Mouse (Mus musculus): ENCODE measurements around the gene Itpr2.
"Not testable (repeated sequence)": the region's sequence is repeated elsewhere in the genome, so short reads cannot be mapped to it uniquely, and the experiment has no call there.

The Itpr2 gene

DNA sequence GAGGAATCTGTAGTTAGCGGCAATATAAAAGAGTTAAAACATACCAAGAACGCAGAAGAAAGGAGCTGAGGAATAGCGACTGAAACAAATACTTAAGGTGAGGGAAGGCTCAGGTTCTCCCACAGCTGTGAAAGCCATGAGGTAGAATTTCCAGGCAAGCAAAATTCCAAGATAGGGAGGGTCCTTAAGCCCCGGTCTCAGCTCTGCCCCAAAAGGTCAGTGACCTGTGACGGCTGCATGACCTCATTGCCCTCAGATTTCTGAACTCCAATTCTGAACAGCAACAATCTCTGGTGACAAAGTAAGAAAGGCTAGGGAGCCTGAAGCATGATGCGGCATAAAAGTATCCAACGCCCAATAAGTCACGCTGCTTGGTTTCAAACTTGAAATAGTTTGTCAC is 33.7 kb downstream of the Itpr2 start:
- DNase-seq (ENCODE audit: low spot score): no peak

GRCm38 (mm10) chr6:146464645-146465042 is 37.4 kb downstream of the Itpr2 start:
- not testable (repeated sequence) for DNase-seq (ENCODE audit: low spot score)

- DNase-seq (ENCODE audit: low spot score): no peak
Observed at GRCm38 (mm10) chr6:146464014-146464644, 37.9 kb downstream of the Itpr2 start.

- DNase-seq (ENCODE audit: low spot score): no peak
Observed at GRCm38 (mm10) chr6:146460936-146461335, 41.1 kb downstream of the Itpr2 start.

DNA sequence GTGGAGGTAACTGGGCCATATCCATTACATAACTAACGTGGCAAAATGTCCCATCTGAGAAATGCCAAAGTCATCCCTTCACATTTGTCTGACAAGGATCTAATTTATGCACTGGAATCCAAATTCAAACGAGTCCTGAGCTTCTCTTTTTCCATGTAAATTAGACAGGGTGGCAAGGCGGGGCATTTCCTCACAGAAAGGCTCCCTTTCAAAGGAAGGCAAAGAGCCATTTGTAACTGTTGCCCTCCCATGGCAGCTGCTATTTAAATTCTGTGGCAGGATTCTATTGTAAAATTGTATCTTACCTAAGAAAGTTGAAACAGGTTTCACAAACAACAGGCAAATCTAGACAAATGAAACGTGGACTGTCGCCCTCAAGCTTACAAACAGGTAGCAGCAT is 43.6 kb downstream of the Itpr2 start:
- DNase-seq (ENCODE audit: low spot score): no peak

GRCm38 (mm10) chr6:146456741-146457140 is 45.3 kb downstream of the Itpr2 start:
- DNase-seq (ENCODE audit: low spot score): no peak

DNA sequence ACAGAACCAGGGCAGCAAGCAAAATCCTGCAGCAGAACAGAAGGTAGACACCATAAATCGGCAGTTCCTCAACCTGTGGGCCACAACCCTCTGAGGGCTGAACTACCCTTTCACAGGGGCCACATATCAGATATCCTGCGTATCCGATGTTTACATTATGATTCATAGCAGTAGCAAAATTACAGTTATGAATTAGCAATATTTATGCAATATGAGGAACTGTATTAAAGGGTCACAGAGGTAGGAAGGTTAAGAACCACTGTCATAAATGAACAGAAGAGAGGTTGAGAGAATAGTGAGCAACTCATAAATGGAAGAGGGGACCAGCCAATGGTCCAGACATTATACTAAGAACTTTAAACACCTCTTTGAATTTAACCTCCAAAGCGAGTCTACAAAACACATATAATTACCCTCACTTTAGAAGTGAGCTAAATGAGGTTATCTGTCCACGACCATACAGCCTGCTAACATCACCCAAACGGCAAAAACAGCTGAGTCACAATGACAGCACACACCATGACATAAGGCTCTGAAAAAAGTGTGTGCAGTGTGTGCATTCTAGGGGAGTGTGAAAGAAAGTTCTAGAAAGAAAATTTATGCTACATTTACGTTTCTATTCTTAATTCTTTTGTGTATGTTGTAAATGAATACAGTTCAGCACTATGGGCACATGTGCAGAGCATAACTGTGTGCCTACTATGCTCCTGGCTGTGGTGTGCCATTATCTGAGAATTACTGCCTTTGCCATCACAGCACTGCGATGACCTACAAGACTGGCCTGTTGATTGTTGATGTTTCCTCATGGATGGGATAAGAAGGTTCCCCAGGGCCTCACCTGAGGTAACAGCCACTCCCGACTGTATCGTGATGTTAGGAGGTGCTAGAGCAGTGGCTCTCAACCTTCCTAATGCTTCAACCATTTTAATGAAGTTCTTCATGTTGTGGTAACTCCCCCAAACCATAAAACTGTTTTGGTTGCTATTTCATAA is 47.2 kb downstream of the Itpr2 start:
- DNase-seq (ENCODE audit: low spot score): no peak

DNA sequence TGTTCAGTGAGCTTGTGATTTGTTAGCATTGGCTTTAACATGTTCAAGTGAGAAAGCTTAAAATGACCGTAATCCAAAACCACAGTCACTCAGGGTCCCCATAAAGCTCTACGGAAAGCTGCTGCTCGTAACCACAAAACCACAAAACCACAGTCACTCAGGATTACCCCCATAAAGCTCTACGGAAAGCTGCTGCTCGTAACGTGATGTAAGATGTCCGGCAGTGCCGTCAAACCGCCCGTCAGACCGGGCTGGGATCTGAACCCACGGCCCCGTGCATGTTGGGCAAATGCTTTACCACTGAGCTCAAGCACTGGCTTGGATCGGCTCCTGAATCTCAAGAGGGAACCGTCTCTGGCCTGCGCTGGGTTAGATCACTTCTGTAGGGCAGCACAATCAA is 49.5 kb downstream of the Itpr2 start:
- DNase-seq (ENCODE audit: low spot score): no peak

DNA sequence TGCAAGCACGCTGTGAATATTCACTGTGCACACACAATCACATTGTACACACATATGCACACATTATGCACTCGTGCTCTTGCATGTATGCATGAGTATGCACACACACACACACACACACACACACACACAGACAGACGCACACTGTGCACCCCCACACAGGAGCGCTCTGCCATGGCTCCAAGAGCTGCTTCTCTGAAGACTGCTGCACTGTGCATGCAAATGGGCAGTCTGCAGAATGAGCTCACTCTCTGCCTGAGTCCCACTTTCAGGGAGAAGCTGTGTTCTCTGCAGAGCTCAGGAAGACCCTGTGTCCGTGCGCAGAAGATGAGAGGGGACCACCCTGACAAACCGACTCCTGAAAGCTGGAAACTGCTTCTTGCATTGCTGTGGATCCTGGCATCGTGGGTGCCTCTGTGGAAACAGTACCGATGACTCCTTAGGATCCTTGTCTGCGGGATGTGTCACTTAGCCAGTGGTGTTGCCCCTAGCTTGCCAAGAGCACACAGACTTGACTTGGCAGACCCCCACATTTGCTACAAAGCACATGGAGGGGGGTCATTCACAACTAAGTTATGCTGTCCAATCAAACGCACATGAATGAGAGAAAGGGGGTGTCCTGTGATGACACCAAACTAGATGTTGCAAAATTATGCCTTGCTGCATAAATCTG is 55.9 kb downstream of the Itpr2 start:
- DNase-seq (ENCODE audit: low spot score): no peak

GRCm38 (mm10) chr6:146439826-146440225 is 62.2 kb downstream of the Itpr2 start:
- DNase-seq (ENCODE audit: low spot score): no peak

DNA sequence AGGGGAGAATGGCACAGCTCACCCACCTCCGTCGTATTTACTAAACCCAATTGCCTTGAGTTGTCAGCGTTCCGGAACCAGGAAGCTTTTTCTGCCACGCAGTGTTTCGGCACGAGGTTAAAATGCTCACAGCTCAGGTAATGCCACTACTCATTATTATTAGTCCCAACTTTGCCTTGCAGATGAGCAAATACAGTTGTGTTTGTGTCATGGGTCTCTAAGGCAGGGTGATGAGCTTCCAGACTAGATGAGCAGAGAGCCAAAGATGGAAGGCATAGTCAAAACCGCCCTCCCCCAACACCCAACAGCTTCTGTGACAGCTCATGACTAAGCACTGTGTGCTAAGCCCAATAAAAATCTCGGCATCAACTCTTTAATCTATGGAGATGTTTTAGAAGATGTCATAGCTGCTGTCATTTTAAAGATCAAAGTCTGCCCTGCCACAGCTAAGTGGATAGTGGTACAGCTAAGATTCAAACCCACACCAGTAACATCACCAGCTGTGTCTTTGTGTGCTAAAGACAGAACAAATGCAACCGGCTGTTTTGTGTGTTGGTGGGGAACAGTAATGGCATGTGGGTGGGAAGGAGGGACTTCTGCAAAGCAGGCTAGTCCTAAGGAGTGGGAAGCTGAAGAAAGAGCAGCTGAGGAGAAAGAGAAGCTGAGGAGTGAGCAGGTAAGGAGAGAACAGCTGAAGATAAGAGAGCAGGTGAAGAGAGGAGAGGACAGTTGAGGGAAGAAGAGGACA is 62.8 kb downstream of the Itpr2 start:
- DNase-seq (ENCODE audit: low spot score): no peak

DNA sequence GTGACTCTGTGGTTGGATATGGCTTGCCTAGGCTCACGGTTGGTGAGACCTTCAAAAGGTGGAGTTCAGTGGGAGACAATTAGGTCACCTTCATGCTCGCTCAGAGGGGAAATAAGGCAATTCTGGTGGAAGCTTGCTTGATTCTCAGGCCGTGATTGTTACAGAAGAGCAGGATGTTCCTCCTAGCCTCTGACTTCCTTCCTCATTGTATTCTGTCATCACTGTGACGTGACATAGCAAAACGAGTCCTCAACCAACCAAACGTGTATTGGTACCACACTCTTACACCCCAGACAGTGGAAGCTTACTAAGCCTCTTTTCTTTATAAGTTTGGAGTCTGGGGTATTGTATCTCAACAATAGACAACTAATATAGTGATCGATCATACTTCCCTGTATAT is 64.0 kb downstream of the Itpr2 start:
- no peak for DNase-seq (ENCODE audit: low spot score)

- DNase-seq (ENCODE audit: low spot score): no peak
Observed at GRCm38 (mm10) chr6:146436916-146437496, 65.0 kb downstream of the Itpr2 start.

DNA sequence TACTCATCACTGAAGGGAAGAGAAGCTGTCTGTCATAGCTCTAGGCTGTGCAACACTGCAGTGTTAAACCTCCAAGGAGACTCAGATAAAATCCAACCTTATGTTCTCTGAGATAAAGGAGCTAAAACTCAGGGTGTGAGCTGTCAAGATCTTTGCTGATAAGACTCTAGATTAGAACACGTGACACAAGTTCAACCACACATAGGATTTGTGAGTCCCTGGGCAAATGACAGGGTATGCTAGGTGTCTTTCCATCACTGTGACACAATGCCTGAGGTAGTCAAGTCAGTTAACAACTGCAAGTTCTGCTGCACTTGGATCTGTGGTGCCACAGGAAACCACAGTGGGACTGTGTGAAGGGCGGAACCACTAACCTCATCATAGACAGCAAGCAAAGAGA is 67.8 kb downstream of the Itpr2 start:
- DNase-seq (ENCODE audit: low spot score): no peak

GRCm38 (mm10) chr6:146432218-146432865 is 69.7 kb downstream of the Itpr2 start:
- DNase-seq (ENCODE audit: low spot score): no peak

GRCm38 (mm10) chr6:146431777-146432176 is 70.2 kb downstream of the Itpr2 start:
- no peak for DNase-seq (ENCODE audit: low spot score)

GRCm38 (mm10) chr6:146429694-146430380 is 72.2 kb downstream of the Itpr2 start:
- peak; percentile 49 for DNase-seq (ENCODE audit: low spot score)

DNA sequence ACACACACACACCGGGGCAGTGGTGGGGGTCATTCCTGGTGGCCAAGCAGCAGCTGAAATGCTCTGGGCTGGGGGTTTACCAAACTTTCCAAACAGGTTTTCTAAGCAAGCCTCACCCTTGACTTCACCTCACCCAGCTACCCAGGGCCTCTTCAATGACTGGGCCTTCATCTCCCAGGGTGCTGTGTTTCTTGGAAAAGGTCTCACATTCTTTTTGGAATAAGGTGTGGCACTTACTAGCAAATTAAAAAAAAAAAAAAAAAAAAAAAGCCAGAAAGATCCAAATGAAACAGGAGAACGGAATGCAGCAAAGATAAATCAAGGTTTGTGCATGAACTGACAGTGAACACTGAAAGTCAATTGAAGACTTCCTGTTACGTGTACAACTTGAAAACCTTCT is 77.2 kb downstream of the Itpr2 start:
- DNase-seq (ENCODE audit: low spot score): no peak

GRCm38 (mm10) chr6:146424326-146424725 is 77.7 kb downstream of the Itpr2 start:
- DNase-seq (ENCODE audit: low spot score): no peak

- no peak for DNase-seq (ENCODE audit: low spot score)
Observed at GRCm38 (mm10) chr6:146420718-146421117, 81.3 kb downstream of the Itpr2 start.

- DNase-seq (ENCODE audit: low spot score): no peak
Observed at GRCm38 (mm10) chr6:146416461-146416860, 85.6 kb downstream of the Itpr2 start.

Measured in urinary bladder, postnatal 25 days (tissue).